Mouse (Mus musculus) heart, embryonic 11.5 days (tissue): ENCODE data around the gene Lonrf2. TPM values are rescaled to one million over a fixed set of nuclear protein-coding genes. Genes with fewer than 3 reads are reported as not detected.
A peak's percentile ranks its signal among the peaks of the same experiment; 100 is the strongest.

Experiments used
- ATAC-seq: fragments of 200-750 bp; cut with Nextera tagmentation; replicated peaks from 2 replicates; pipeline ENCODE4 v1.8.0; 2017; ENCODE audit warnings: moderate library complexity; ENCODE audit not compliant: insufficient number of reproducible peaks, low FRiP score, low TSS enrichment
- H3K27ac ChIP-seq: fragments of 300-500 bp; sonication (generic); 2 replicates; pipeline ENCODE4 v1.5.1; 2014; ENCODE audit warnings: mild to moderate bottlenecking, low read depth, low read length
- H3K27me3 ChIP-seq: fragments of 300-500 bp; sonication (generic); 2 replicates; pipeline ENCODE4 v1.6.1; 2014; ENCODE audit warnings: mild to moderate bottlenecking, low read length, mixed read lengths; ENCODE audit not compliant: control insufficient read depth, insufficient read depth
- H3K36me3 ChIP-seq: fragments of 300-500 bp; sonication (generic); 2 replicates; pipeline ENCODE4 v1.6.1; 2014; ENCODE audit warnings: mild to moderate bottlenecking, low read length, moderate library complexity, mixed read lengths; ENCODE audit not compliant: control insufficient read depth, insufficient read depth
- H3K4me1 ChIP-seq: fragments of 300-500 bp; sonication (generic); 2 replicates; pipeline ENCODE4 v1.6.1; 2014; ENCODE audit warnings: low read length; ENCODE audit not compliant: control insufficient read depth, insufficient read depth
- H3K4me2 ChIP-seq: fragments of 300-500 bp; sonication (generic); 2 replicates; pipeline ENCODE4 v1.6.1; 2014; ENCODE audit warnings: mild to moderate bottlenecking, moderate library complexity
- H3K4me3 ChIP-seq: fragments of 300-500 bp; sonication (generic); 2 replicates; pipeline ENCODE4 v1.5.1; 2014; ENCODE audit warnings: low read depth, low read length
- H3K9ac ChIP-seq: fragments of 300-500 bp; sonication (generic); 2 replicates; pipeline ENCODE4 v1.6.1; 2014; ENCODE audit warnings: mild to moderate bottlenecking, low read depth, low read length, moderate library complexity
- H3K9me3 ChIP-seq: fragments of 300-500 bp; sonication (generic); replicated peaks from 2 replicates; pipeline ENCODE4 v1.6.1; 2016; ENCODE audit warnings: low read length; ENCODE audit not compliant: control insufficient read depth
- WGBS: fragments of 180-500 bp; shearing (Covaris S2); extraction: QIAGEN DNeasy Blood & Tissue Kit; methylation state at CpG from one replicate; pipeline ENCODE4 v1.1.7; 2014; ENCODE audit not compliant: insufficient replicate concordance; 5-methylcytosine and 5-hydroxymethylcytosine counted together
- polyA plus RNA-seq: library from polyadenylated mRNA; unstranded; fragments of >200 nt; fragmentation: Nextera tagmentation; extraction: Ambion mirVana; gene quantifications from 2 replicates; pipeline ENCODE4 v1.2.1, GENCODE M21; 2014

Lonrf2 gene
- polyA plus RNA-seq, 1 experiment from 2014 or later = 0.93 TPM

- no peaks in the 10 kb centered on the region for H3K27me3 ChIP-seq
- no peak overlapping the region for H3K9ac ChIP-seq
- H3K4me3 ChIP-seq = no peak overlapping the region
- no peak overlapping the region for H3K4me2 ChIP-seq
- ATAC-seq = no peak
- no peaks in the 10 kb centered on the region for H3K9me3 ChIP-seq
- no peaks in the 10 kb centered on the region for H3K36me3 ChIP-seq
- H3K4me1 ChIP-seq = no peaks in the 10 kb centered on the region
- 49% methylated on average over 2 of the region's 2 CpGs for WGBS
- no peak overlapping the region for H3K27ac ChIP-seq
Measured at GRCm38 (mm10) chr1:38850650-38851049, 14.1 kb upstream of the Lonrf2 start.

DNA sequence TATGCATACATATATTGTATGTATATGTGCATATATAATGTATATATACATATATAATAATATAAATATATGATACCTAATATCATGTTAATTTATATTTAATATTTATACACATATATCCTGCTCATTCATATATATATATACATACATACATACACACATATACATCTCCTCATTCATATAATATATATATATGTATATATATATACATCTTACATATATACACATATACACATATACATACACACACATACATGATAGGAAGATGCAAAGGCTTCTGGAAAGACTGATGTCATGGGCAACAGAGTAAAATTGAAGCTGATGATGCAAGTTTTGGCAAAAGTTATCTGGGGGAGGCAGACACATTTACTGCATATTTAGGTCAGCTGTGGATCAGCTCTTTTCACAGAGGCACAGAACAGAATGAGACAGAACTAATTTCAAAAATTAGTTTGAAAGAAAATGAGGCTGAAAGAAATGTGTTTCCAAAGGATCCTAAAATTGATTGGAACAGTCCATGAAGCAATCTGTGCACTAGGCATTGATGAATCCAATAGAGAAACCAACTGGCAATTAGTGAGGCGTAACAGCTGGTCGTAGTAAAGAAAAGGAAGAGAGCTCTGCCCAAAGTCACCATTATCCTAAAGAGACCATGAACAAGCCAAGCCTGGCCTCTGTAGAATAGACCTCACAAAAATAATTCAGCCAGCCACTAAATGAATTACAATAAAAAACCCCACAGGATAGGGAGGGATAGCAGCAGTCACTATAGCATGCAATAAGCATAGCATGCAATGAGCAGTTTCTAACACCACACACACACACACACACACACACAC lies 12.2 kb upstream of the Lonrf2 start:
- no peak overlapping the region for H3K4me3 ChIP-seq
- no peak overlapping the region for H3K27ac ChIP-seq
- no peaks in the 10 kb centered on the region for H3K9me3 ChIP-seq
- no peak overlapping the region for H3K4me2 ChIP-seq
- H3K36me3 ChIP-seq = no peaks in the 10 kb centered on the region
- H3K9ac ChIP-seq = no peak overlapping the region
- 89% methylated on average over 2 of the region's 2 CpGs for WGBS
- H3K4me1 ChIP-seq = no peaks in the 10 kb centered on the region
- no peaks in the 10 kb centered on the region for H3K27me3 ChIP-seq
- ATAC-seq = no peak

- Histone ChIP-seq H3K4me2 (no peak overlapping the region), H3K27ac (no peak overlapping the region), H3K9ac (no peak overlapping the region), H3K27me3 (no peaks in the 10 kb centered on the region), H3K9me3 (no peaks in the 10 kb centered on the region), H3K36me3 (no peaks in the 10 kb centered on the region), H3K4me3 (no peak overlapping the region), H3K4me1 (no peaks in the 10 kb centered on the region)
- 67% methylated on average over 11 of the region's 11 CpGs for WGBS
- ATAC-seq = no peak
Measured at GRCm38 (mm10) chr1:38847975-38848374, 11.5 kb upstream of the Lonrf2 start.

DNA sequence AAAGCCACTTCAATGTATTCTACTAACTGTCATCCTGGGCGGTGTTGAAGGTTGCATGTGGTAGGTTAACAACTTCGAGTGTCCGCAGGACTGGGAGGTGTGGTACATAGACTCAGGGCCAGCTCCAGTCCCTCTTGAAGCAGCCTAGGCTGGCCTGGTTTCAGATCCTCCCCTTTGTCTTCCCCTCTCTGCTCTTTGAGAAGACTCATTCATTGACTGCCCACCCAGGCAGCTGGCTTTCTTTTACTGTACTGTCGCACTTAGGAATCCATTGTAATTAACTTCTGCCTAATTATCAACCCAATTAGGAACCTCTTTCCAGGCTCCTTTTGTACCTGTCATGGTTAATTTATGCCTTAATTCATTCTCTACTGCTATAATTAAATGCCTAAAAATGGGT lies 6.8 kb upstream of the Lonrf2 start:
- H3K27me3 ChIP-seq = peaks cover 1% of the 10 kb centered on the region; the same call in 1 of the 2 replicates
- no peaks in the 10 kb centered on the region for H3K36me3 ChIP-seq
- H3K4me2 ChIP-seq = no peak overlapping the region
- no peaks in the 10 kb centered on the region for H3K9me3 ChIP-seq
- no peak overlapping the region for H3K27ac ChIP-seq
- H3K4me3 ChIP-seq = no peak overlapping the region
- no peak for ATAC-seq
- 81% methylated on average over 4 of the region's 4 CpGs for WGBS
- H3K9ac ChIP-seq = no peak overlapping the region
- H3K4me1 ChIP-seq = no peaks in the 10 kb centered on the region

- ATAC-seq = no peak
- Histone ChIP-seq H3K4me2 (no peak overlapping the region), H3K27me3 (peaks cover 5% of the 10 kb centered on the region; the same call in 1 of the 2 replicates), H3K4me1 (no peaks in the 10 kb centered on the region), H3K27ac (no peak overlapping the region), H3K9me3 (no peaks in the 10 kb centered on the region), H3K4me3 (no peak overlapping the region), H3K9ac (no peak overlapping the region), H3K36me3 (no peaks in the 10 kb centered on the region)
- WGBS = 64% methylated on average over 1 of the region's 1 CpGs
Measured at GRCm38 (mm10) chr1:38842861-38843260, 6.3 kb upstream of the Lonrf2 start.

- H3K4me1 ChIP-seq = no peaks in the 10 kb centered on the region; the same call in none of the 2 replicates
- no peak overlapping the region for H3K9ac ChIP-seq
- no peak overlapping the region for H3K4me3 ChIP-seq
- H3K27me3 ChIP-seq = peaks cover 31% of the 10 kb centered on the region
- no peaks in the 10 kb centered on the region for H3K9me3 ChIP-seq
- H3K4me2 ChIP-seq = no peak overlapping the region
- 24% methylated on average over 1 of the region's 1 CpGs for WGBS
- H3K27ac ChIP-seq = no peak overlapping the region
- no peaks in the 10 kb centered on the region for H3K36me3 ChIP-seq
- no peak for ATAC-seq
Measured at GRCm38 (mm10) chr1:38839944-38840343, 3.4 kb upstream of the Lonrf2 start.

DNA sequence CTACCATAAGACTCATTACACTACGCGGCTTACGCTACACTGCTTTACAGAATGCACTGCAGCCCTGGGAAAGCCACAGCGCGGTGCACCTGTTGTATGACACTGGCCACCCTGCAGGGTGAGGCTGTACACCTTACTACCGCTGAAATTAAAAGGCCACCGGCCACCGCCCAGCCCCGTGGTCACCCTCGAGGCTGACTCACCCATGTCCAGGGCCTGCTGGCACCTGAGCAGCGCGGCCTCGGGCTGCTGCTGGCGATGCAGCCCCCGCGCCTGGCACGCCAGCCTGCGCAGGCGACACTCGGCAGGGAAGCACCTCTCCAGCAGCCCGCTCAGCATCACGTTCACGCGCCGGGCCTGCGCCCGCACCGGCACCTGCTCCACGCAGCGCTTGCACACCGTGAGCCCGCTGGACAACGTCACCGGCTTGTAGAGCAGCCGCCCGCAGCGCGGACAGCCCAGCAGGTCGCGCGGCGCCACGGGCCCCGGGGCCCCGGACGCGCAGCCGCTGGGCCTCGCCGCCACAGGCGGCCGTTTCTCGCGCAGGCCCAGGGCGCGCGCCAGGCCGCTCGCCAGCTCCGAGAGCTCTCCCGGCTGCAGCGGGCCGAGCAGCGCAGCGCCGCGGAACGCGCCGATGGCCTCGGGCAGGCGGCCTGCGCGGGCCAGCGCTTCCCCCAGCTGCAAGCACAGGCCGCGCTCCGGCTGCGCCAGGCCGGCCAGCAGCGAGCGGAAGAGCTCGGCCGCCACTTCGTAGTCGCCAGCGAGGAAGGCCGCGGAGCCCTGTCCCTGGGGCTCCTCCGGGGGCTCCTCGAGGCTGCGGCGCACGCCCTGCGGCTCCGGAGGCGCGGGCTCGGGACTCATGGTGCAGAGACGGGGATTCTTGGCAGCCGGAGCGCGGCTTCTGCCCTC lies 689 bp downstream of the Lonrf2 start:
- 2% methylated on average over 90 of the region's 103 CpGs for WGBS
- H3K4me2 ChIP-seq = peak overlapping the region; percentile 100
- H3K27me3 ChIP-seq = peaks cover 33% of the 10 kb centered on the region
- no peaks in the 10 kb centered on the region; the same call in none of the 2 replicates for H3K4me1 ChIP-seq
- no peaks in the 10 kb centered on the region for H3K9me3 ChIP-seq
- peak; percentile 42 for ATAC-seq
- H3K4me3 ChIP-seq = peak overlapping the region; percentile 74
- no peaks in the 10 kb centered on the region for H3K36me3 ChIP-seq
- peak overlapping the region; percentile 77 for H3K9ac ChIP-seq
- H3K27ac ChIP-seq = no peak overlapping the region

DNA sequence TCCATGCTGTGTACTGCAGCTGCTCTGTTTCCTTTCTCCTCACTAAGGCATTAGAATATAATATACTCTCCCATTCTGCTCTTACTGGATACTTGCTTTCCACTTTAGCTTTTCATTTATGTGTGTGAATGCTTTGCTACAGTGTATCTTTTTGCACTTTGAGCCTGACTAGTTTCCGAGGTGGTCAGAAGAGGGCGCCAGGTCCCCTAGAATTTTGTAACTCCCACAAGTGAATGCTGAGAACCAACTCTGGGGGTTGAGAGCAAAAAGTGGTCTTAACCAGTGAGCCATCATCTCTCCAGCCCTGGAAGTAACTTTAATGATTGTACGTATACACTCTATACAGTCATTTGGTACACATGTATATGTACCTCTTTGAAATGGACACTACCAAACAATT lies 1.6 kb downstream of the Lonrf2 start:
- H3K4me3 ChIP-seq = no peak overlapping the region
- no peaks in the 10 kb centered on the region for H3K9me3 ChIP-seq
- no peak overlapping the region for H3K9ac ChIP-seq
- ATAC-seq = no peak
- no peaks in the 10 kb centered on the region; the same call in none of the 2 replicates for H3K4me1 ChIP-seq
- 28% methylated on average over 3 of the region's 3 CpGs for WGBS
- no peak overlapping the region for H3K27ac ChIP-seq
- H3K27me3 ChIP-seq = peaks cover 33% of the 10 kb centered on the region
- peak overlapping the region; percentile 100 for H3K4me2 ChIP-seq
- no peaks in the 10 kb centered on the region for H3K36me3 ChIP-seq
